Mouse (Mus musculus) heart, embryonic 13.5 days (tissue): ENCODE measurements around the gene Zfp1. TPM values are rescaled to one million over a fixed set of nuclear protein-coding genes. Genes with fewer than 3 reads are reported as not detected.

Source experiments
- ATAC-seq: fragments of 200-750 bp; cut with Nextera tagmentation; 2 replicates; pipeline ENCODE4 v1.8.0; 2017; ENCODE audit warnings: moderate TSS enrichment; ENCODE audit not compliant: insufficient number of reproducible peaks, low FRiP score, low TSS enrichment; ENCODE audit errors: extremely low read depth
- H3K27ac ChIP-seq: fragments of 300-500 bp; sonication (generic); replicated peaks from 2 replicates; pipeline ENCODE4 v1.5.1; 2015; ENCODE audit warnings: moderate library complexity, mild to moderate bottlenecking, inconsistent platforms
- H3K27me3 ChIP-seq: fragments of 300-500 bp; sonication (generic); replicated peaks from 2 replicates; pipeline ENCODE4 v1.6.1; 2015; ENCODE audit warnings: mild to moderate bottlenecking, inconsistent platforms
- H3K36me3 ChIP-seq: fragments of 300-500 bp; sonication (generic); 2 replicates; pipeline ENCODE4 v1.6.1; 2015; ENCODE audit warnings: mild to moderate bottlenecking, inconsistent platforms
- H3K4me1 ChIP-seq: fragments of 300-500 bp; sonication (generic); 2 replicates; pipeline ENCODE4 v1.6.1; 2015; ENCODE audit warnings: inconsistent platforms
- H3K4me2 ChIP-seq: fragments of 300-500 bp; sonication (generic); 2 replicates; pipeline ENCODE4 v1.6.1; 2015; ENCODE audit warnings: inconsistent platforms, mild to moderate bottlenecking, moderate library complexity
- H3K4me3 ChIP-seq: fragments of 300-500 bp; sonication (generic); 2 replicates; pipeline ENCODE4 v1.5.1; 2015; ENCODE audit warnings: moderate library complexity, mild to moderate bottlenecking, inconsistent platforms
- H3K9ac ChIP-seq: fragments of 300-500 bp; sonication (generic); 2 replicates; pipeline ENCODE4 v1.6.1; 2015; ENCODE audit warnings: inconsistent platforms, mild to moderate bottlenecking, moderate library complexity
- H3K9me3 ChIP-seq: fragments of 300-500 bp; sonication (generic); 2 replicates; pipeline ENCODE4 v1.6.1; 2016; ENCODE audit warnings: inconsistent platforms
- WGBS: fragments of 180-500 bp; shearing (Covaris S2); methylation state at CpG from one replicate; pipeline ENCODE4 v1.1.7; 2015; ENCODE audit warnings: mixed read lengths; 5-methylcytosine and 5-hydroxymethylcytosine counted together
- microRNA-seq: library from miRNA; unstranded; fragments of <30 nt; microRNA quantifications from one replicate; pipeline ENCODE4, GENCODE M21; 2016
- polyA plus RNA-seq: library from polyadenylated mRNA; unstranded; fragments of >200 nt; fragmentation: Nextera tagmentation; extraction: Ambion mirVana; gene quantifications from 2 replicates; pipeline ENCODE4 v1.2.1, GENCODE M21; 2015

Zfp1 gene
- polyA plus RNA-seq, 1 experiment from 2014 or later: 12.9 TPM

GRCm38 (mm10) chr8:111715514-111715913, 72.3 kb downstream of the Zfp1 start:
- H3K4me3 ChIP-seq: no peak overlapping the region
- H3K27ac ChIP-seq: peak overlapping the region; percentile 100
- H3K27me3 ChIP-seq: no peaks in the 10 kb centered on the region
- no peaks in the 10 kb centered on the region for H3K9me3 ChIP-seq
- peak overlapping the region; percentile 82 for H3K9ac ChIP-seq
- H3K36me3 ChIP-seq: peaks cover 75% of the 10 kb centered on the region
- no peak for ATAC-seq
- no peak overlapping the region for H3K4me2 ChIP-seq
- WGBS: 84% methylated on average over 13 of the region's 13 CpGs
- H3K4me1 ChIP-seq: peaks cover 60% of the 10 kb centered on the region

- peak overlapping the region; percentile 13; the same call in 1 of the 2 replicates for H3K4me3 ChIP-seq
- peak; percentile 56; the same call in 1 of the 2 replicates for ATAC-seq
These were observed 73.6 kb downstream of the Zfp1 start for GRCm38 (mm10) chr8:111716603-111717487.

GRCm38 (mm10) chr8:111717488-111717792, 74.2 kb downstream of the Zfp1 start:
- Histone ChIP-seq H3K4me1 (peaks cover 70% of the 10 kb centered on the region), H3K9ac (peak overlapping the region; percentile 82), H3K36me3 (peaks cover 66% of the 10 kb centered on the region), H3K9me3 (no peaks in the 10 kb centered on the region), H3K4me3 (no peak overlapping the region), H3K4me2 (peak overlapping the region; percentile 57), H3K27ac (peak overlapping the region; percentile 100), H3K27me3 (no peaks in the 10 kb centered on the region)
- WGBS: 36% methylated on average over 4 of the region's 4 CpGs
- ATAC-seq: no peak

More at GRCm38 (mm10) chr8:111716603-111717487, 73.6 kb downstream of the Zfp1 start:
- 18% methylated on average over 10 of the region's 10 CpGs for WGBS
- Histone ChIP-seq H3K9ac (peak overlapping the region; percentile 82), H3K4me2 (peak overlapping the region; percentile 57), H3K36me3 (peaks cover 72% of the 10 kb centered on the region), H3K9me3 (no peaks in the 10 kb centered on the region), H3K4me1 (peaks cover 70% of the 10 kb centered on the region), H3K27ac (peak overlapping the region; percentile 100), H3K27me3 (no peaks in the 10 kb centered on the region)

- no peak for ATAC-seq
- Histone ChIP-seq H3K4me2 (peak overlapping the region; percentile 57), H3K9ac (peak overlapping the region; percentile 82), H3K27me3 (no peaks in the 10 kb centered on the region), H3K27ac (peak overlapping the region; percentile 100), H3K9me3 (no peaks in the 10 kb centered on the region), H3K4me3 (no peak overlapping the region), H3K36me3 (peaks cover 65% of the 10 kb centered on the region), H3K4me1 (peaks cover 70% of the 10 kb centered on the region)
- 17% methylated on average over 6 of the region's 6 CpGs for WGBS
These were observed 74.7 kb downstream of the Zfp1 start for GRCm38 (mm10) chr8:111717866-111718265.

- Histone ChIP-seq H3K4me1 (peaks cover 72% of the 10 kb centered on the region), H3K36me3 (peaks cover 54% of the 10 kb centered on the region)
These were observed 75.7 kb downstream of the Zfp1 start for GRCm38 (mm10) chr8:111718937-111719336.

GRCm38 (mm10) chr8:111720115-111720544, 76.9 kb downstream of the Zfp1 start:
- ATAC-seq: no peak
- H3K36me3 ChIP-seq: peaks cover 42% of the 10 kb centered on the region
- H3K27me3 ChIP-seq: no peaks in the 10 kb centered on the region
- H3K4me1 ChIP-seq: peaks cover 77% of the 10 kb centered on the region
- no peak overlapping the region for H3K4me2 ChIP-seq
- no peaks in the 10 kb centered on the region for H3K9me3 ChIP-seq
- H3K4me3 ChIP-seq: no peak overlapping the region
- 0 out of 2 replicates have a peak overlapping the region, but pooled peaks have one; percentile 6 for H3K9ac ChIP-seq
- H3K27ac ChIP-seq: peak overlapping the region; percentile 100
- 41% methylated on average over 4 of the region's 4 CpGs for WGBS

More at GRCm38 (mm10) chr8:111718937-111719336, 75.7 kb downstream of the Zfp1 start:
- no peak for ATAC-seq
- 36% methylated on average over 5 of the region's 5 CpGs for WGBS
- peak overlapping the region; percentile 41; the same call in 1 of the 2 replicates for H3K9ac ChIP-seq
- H3K4me2 ChIP-seq: no peak overlapping the region
- H3K27me3 ChIP-seq: no peaks in the 10 kb centered on the region
- H3K27ac ChIP-seq: peak overlapping the region; percentile 100
- no peaks in the 10 kb centered on the region for H3K9me3 ChIP-seq
- no peak overlapping the region for H3K4me3 ChIP-seq

Small RNAs within 50 kb of the gene (microRNA-seq; reads per million reads assigned to microRNA genes)
- gene Mir7076: not detected

Other genes with a start within 250 kb of the Zfp1 start
- gene Fa2h, start 249.6 kb upstream of the Zfp1 start, polyA plus RNA-seq: not detected in 2 replicates
- 3.6 and 4.3 TPM in 2 replicates for gene Wdr59, start 121.3 kb upstream of the Zfp1 start, polyA plus RNA-seq
- 19.7 and 20.1 TPM in 2 replicates for gene Znrf1, start 107.3 kb upstream of the Zfp1 start, polyA plus RNA-seq
- 0.44 and 0.65 TPM in 2 replicates for gene Ldhd, start 13.0 kb upstream of the Zfp1 start, polyA plus RNA-seq
- gene Ctrb1, start 47.6 kb downstream of the Zfp1 start, polyA plus RNA-seq: 1.9 TPM in 1 of 2 replicates, not detected in the other
- gene Bcar1, start 100.4 kb downstream of the Zfp1 start, polyA plus RNA-seq: 40.2 and 43.4 TPM in 2 replicates
- 132 and 142 TPM in 2 replicates for gene Cfdp1, start 210.9 kb downstream of the Zfp1 start, polyA plus RNA-seq
- 3.4 and 3.8 TPM in 2 replicates for gene Tmem170, start 233.3 kb downstream of the Zfp1 start, polyA plus RNA-seq